Mouse (Mus musculus) MEL (cell line): ENCODE results near the gene Cmc1. TPM values are rescaled to one million over a fixed set of nuclear protein-coding genes. Genes with fewer than 3 reads are reported as not detected.
A peak's percentile ranks its signal among the peaks of the same experiment; 100 is the strongest.

Experiments used
- DNase-seq: peaks from one replicate; pipeline ENCODE4 v3.0.0; 2011; ENCODE audit warnings: low read depth, low spot score
- H3K27ac ChIP-seq: 2 replicates; pipeline ENCODE4 v1.5.1; 2012; ENCODE audit warnings: low read depth, mild to moderate bottlenecking, control low read depth, low read length, moderate library complexity; ENCODE audit not compliant: control insufficient read depth
- H3K27me3 ChIP-seq, 2 experiments: fragments of 150-350 bp in 1 of 2; sonication (generic) in 1 of 2; 2 replicates each; pipeline ENCODE4 v1.6.1; 2012; ENCODE audit warnings: low read length in 2 of 2, mild to moderate bottlenecking in 2 of 2, improper control_type of control experiment in 1 of 2, moderate library complexity in 1 of 2; ENCODE audit not compliant: insufficient read depth in 2 of 2, control insufficient read depth in 1 of 2
- H3K36me3 ChIP-seq, 2 experiments: 2 replicates each; pipeline ENCODE4 v1.6.1; 2012 to 2014; ENCODE audit warnings: low read length in 2 of 2, improper control_type of control experiment in 1 of 2, inconsistent platforms in 1 of 2, mild to moderate bottlenecking in 1 of 2; ENCODE audit not compliant: insufficient read depth in 2 of 2, control insufficient read depth in 1 of 2
- H3K4me1 ChIP-seq, 2 experiments: fragments of 150-350 bp in 1 of 2; sonication (generic) in 1 of 2; 2 replicates each; pipeline ENCODE4 v1.6.1; 2012; ENCODE audit warnings: low read length in 2 of 2, improper control_type of control experiment in 1 of 2, mild to moderate bottlenecking in 1 of 2; ENCODE audit not compliant: insufficient read depth in 2 of 2, control insufficient read depth in 1 of 2
- H3K4me3 ChIP-seq, 2 experiments: fragments of 150-350 bp in 1 of 2; sonication (generic) in 1 of 2; 2 replicates each; pipeline ENCODE4 v1.5.1; 2012; ENCODE audit warnings: low read depth in 2 of 2, low read length in 2 of 2, mild to moderate bottlenecking in 2 of 2, moderate library complexity in 2 of 2, control low read depth in 1 of 2, improper control_type of control experiment in 1 of 2; ENCODE audit not compliant: control insufficient read depth in 1 of 2, insufficient read depth in 1 of 2
- H3K79me2 ChIP-seq: 2 replicates; pipeline ENCODE4 v1.6.1; 2012; ENCODE audit warnings: mild to moderate bottlenecking, low read length, moderate library complexity; ENCODE audit not compliant: control insufficient read depth, poor library complexity, insufficient read depth
- H3K9ac ChIP-seq: 2 replicates; pipeline ENCODE4 v1.6.1; 2012; ENCODE audit warnings: low read depth, mild to moderate bottlenecking, control low read depth, low read length, moderate library complexity; ENCODE audit not compliant: control insufficient read depth, poor library complexity, severe bottlenecking
- H3K9me3 ChIP-seq: fragments of 150-350 bp; sonication (generic); replicated peaks from 2 replicates; pipeline ENCODE4 v1.6.1; 2012; ENCODE audit warnings: mild to moderate bottlenecking, low read length, improper control_type of control experiment, moderate library complexity; ENCODE audit not compliant: insufficient read depth
- BHLHE40 ChIP-seq: IDR thresholded peaks from 2 replicates; pipeline ENCODE4 v1.6.1; 2012; ENCODE audit warnings: low read depth, mild to moderate bottlenecking, inconsistent platforms, low read length, improper control_type of control experiment, borderline replicate concordance
- CHD2 ChIP-seq: IDR thresholded peaks from 2 replicates; pipeline ENCODE4 v1.6.1; 2011; ENCODE audit warnings: low read length, improper control_type of control experiment
- CTCF ChIP-seq, 3 experiments: IDR thresholded peaks in 2 of 3; conservative IDR thresholded peaks in 1 of 3; 2 replicates each; pipeline ENCODE4 v1.5.1; 2011 to 2012; ENCODE audit warnings: low read length in 3 of 3, low read depth in 2 of 3, mild to moderate bottlenecking in 2 of 3, improper control_type of control experiment in 1 of 3, inconsistent platforms in 1 of 3, mixed read lengths in 1 of 3, moderate library complexity in 1 of 3; ENCODE audit not compliant: control insufficient read depth in 1 of 3, insufficient read depth in 1 of 3, poor library complexity in 1 of 3, severe bottlenecking in 1 of 3
- E2F4 ChIP-seq: IDR thresholded peaks from 2 replicates; pipeline ENCODE4 v1.6.1; 2011; ENCODE audit warnings: low read depth, low read length, improper control_type of control experiment, borderline replicate concordance
- ELF1 ChIP-seq: IDR thresholded peaks from 2 replicates; pipeline ENCODE4 v1.6.1; 2014; ENCODE audit warnings: low read depth, mild to moderate bottlenecking, inconsistent platforms, low read length, improper control_type of control experiment, moderate library complexity
- EP300 ChIP-seq, 2 experiments: IDR thresholded peaks; 2 replicates each; pipeline ENCODE4 v1.6.1; 2011; ENCODE audit warnings: improper control_type of control experiment in 2 of 2, low read length in 2 of 2, low read depth in 1 of 2, mild to moderate bottlenecking in 1 of 2
- GATA1 ChIP-seq: IDR thresholded peaks from 2 replicates; pipeline ENCODE4 v1.6.1; 2011; ENCODE audit warnings: low read depth, low read length, improper control_type of control experiment
- HCFC1 ChIP-seq: IDR thresholded peaks from 2 replicates; pipeline ENCODE4 v1.6.1; 2012; ENCODE audit warnings: low read depth, mild to moderate bottlenecking, inconsistent platforms, low read length, improper control_type of control experiment, moderate library complexity
- JUND ChIP-seq: IDR thresholded peaks from 2 replicates; pipeline ENCODE4 v1.6.1; 2011; ENCODE audit warnings: low read depth, mild to moderate bottlenecking, improper control_type of control experiment, low read length
- KAT2A ChIP-seq: conservative IDR thresholded peaks from 2 replicates; pipeline ENCODE4 v1.6.1; 2012; ENCODE audit warnings: low read depth, low read length, improper control_type of control experiment, inconsistent platforms
- MAFK ChIP-seq: IDR thresholded peaks from 2 replicates; pipeline ENCODE4 v1.6.1; 2011; ENCODE audit warnings: low read depth, mild to moderate bottlenecking, low read length, improper control_type of control experiment, borderline replicate concordance
- MAZ ChIP-seq: IDR thresholded peaks from 2 replicates; pipeline ENCODE4 v1.6.1; 2012; ENCODE audit warnings: low read depth, mild to moderate bottlenecking, inconsistent platforms, low read length, improper control_type of control experiment
- MEF2A ChIP-seq: IDR thresholded peaks from 2 replicates; pipeline ENCODE4 v1.6.1; 2014; ENCODE audit warnings: low read depth, mild to moderate bottlenecking, inconsistent platforms, low read length, improper control_type of control experiment; ENCODE audit not compliant: poor library complexity, insufficient replicate concordance, severe bottlenecking; ENCODE audit errors: extremely low read depth
- NRF1 ChIP-seq: IDR thresholded peaks from 2 replicates; pipeline ENCODE4 v1.6.1; 2014; ENCODE audit warnings: low read depth, mild to moderate bottlenecking, inconsistent platforms, low read length, improper control_type of control experiment, moderate library complexity; ENCODE audit not compliant: poor library complexity, insufficient read depth, severe bottlenecking
- RAD21 ChIP-seq: IDR thresholded peaks from 2 replicates; pipeline ENCODE4 v1.6.1; 2011; ENCODE audit warnings: mild to moderate bottlenecking, low read depth, low read length, improper control_type of control experiment
- SIN3A ChIP-seq: IDR thresholded peaks from 2 replicates; pipeline ENCODE4 v1.6.1; 2012; ENCODE audit warnings: low read length, improper control_type of control experiment, inconsistent platforms
- SMC3 ChIP-seq: IDR thresholded peaks from 2 replicates; pipeline ENCODE4 v1.6.1; 2011; ENCODE audit warnings: low read depth, low read length, improper control_type of control experiment
- TBP ChIP-seq: IDR thresholded peaks from 2 replicates; pipeline ENCODE4 v1.8.0; 2011; ENCODE audit warnings: low read depth, low read length, improper control_type of control experiment
- TCF12 ChIP-seq: IDR thresholded peaks from 2 replicates; pipeline ENCODE4 v1.6.1; 2014; ENCODE audit warnings: low read depth, mild to moderate bottlenecking, inconsistent platforms, low read length, improper control_type of control experiment, moderate library complexity
- UBTF ChIP-seq: IDR thresholded peaks from 2 replicates; pipeline ENCODE4 v1.6.1; 2012; ENCODE audit warnings: low read depth, mild to moderate bottlenecking, inconsistent platforms, low read length, improper control_type of control experiment, moderate library complexity, borderline replicate concordance; ENCODE audit not compliant: insufficient read depth
- ZC3H11A ChIP-seq: IDR thresholded peaks from 2 replicates; pipeline ENCODE4 v1.6.1; 2012; ENCODE audit warnings: low read depth, mild to moderate bottlenecking, inconsistent platforms, low read length, improper control_type of control experiment
- ZMIZ1 ChIP-seq: IDR thresholded peaks from 2 replicates; pipeline ENCODE4 v1.6.1; 2012; ENCODE audit warnings: low read depth, mild to moderate bottlenecking, inconsistent platforms, low read length, improper control_type of control experiment, moderate library complexity
- polyA plus RNA-seq, 2 experiments: library from polyadenylated mRNA; stranded (reverse) in 1 of 2; unstranded in 1 of 2; fragments of >175 nt in 1 of 2; fragments of >200 nt in 1 of 2; gene quantifications; 2 replicates each; pipeline versions ENCODE4 v1.2.1 to v1.2.4; 2012; ENCODE audit warnings: low replicate concordance in 2 of 2, low read depth in 1 of 2; ENCODE audit not compliant: insufficient read length in 2 of 2, insufficient read depth in 1 of 2, missing spikeins in 1 of 2
- total RNA-seq: library from RNA; depleted of rRNA; stranded (reverse); fragments of 300-350 nt; gene quantifications from 2 replicates; pipeline ENCODE4 v1.2.3, GENCODE M21; 2012

Cmc1 gene
- total and polyA plus RNA-seq, 3 experiments: 35.9 to 36.0 TPM; not detected in 1

DNA sequence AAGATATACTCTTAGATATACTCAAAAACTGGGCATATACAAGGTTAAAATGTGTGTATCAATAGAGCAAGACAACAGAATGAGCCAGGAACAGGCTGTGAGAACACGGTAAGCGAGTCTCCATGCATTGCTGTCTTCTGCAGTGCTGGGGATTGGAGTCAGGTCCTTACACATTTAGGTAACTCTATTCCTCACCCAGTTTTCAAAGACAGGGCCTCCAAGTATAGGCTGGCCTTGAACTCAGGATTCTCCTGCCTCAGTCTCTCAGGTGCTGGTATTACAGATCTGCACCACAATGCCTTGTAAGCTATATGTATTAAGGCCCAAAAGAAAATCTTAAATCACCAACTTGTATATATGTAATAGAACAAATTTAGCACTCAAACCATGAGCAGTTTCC, 49.5 kb downstream of the Cmc1 start:
- Histone ChIP-seq H3K4me1 (no peaks in the 10 kb centered on the region), H3K9ac (no peak overlapping the region), H3K79me2 (no peaks in the 10 kb centered on the region; the same call in 1 of the 2 replicates), H3K9me3 (no peaks in the 10 kb centered on the region), H3K27me3 (no peaks in the 10 kb centered on the region), H3K36me3 (peaks cover 0 to 1% of the 10 kb centered on the region in 2 experiments; a peak in 1 of 4 replicates), H3K4me3 (no peak overlapping the region)
- DNase-seq: no peak
- TF ChIP-seq JUND (no peak), SMC3 (no peak), NRF1 (no peak), TCF12 (no peak), MAZ (no peak), BHLHE40 (no peak), ZMIZ1 (no peak), E2F4 (no peak), KAT2A (no peak), ELF1 (no peak), ZC3H11A (no peak), EP300 (IDR thresholded peaks at IDR 0.05; ENCODE audit: low read depth in 1 of 2, low read length in 2 of 2) (no peak), SIN3A (no peak)
- TF ChIP-seq, all 39 proteins: peak for 0
- no peak overlapping the region for H3K27ac ChIP-seq

DNA sequence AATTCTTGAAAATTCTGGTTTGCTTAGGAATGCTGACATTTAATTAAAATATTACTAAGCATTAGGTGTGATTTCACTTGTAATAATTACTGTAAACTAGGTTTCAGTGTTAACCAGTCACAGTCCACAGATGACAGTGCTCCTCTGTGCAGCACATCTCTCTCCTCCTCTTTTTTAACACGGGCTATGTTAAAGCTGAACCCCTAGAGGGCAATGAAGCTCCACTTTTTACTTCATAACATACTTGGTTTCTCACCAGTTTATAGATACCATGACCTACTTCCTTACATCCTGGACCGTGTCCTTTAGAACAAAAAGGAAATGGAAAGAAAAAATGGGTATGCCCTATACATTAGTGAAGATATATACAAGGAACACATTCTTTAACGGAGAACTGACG, 50.6 kb downstream of the Cmc1 start:
- no peak overlapping the region for H3K27ac ChIP-seq
- DNase-seq: peak; percentile 53
- no peak overlapping the region for H3K4me3 ChIP-seq
- TF ChIP-seq ZC3H11A: peak; percentile 49
- TF ChIP-seq RAD21: peak; percentile 73
- no peak for TF ChIP-seq MAFK
- TF ChIP-seq TBP: no peak
- TF ChIP-seq UBTF: no peak
- no peak for TF ChIP-seq HCFC1
- peak; percentile 60 for TF ChIP-seq SMC3
- no peak for TF ChIP-seq MEF2A
- TF ChIP-seq ELF1: no peak
- TF ChIP-seq MAZ: no peak
- no peak for TF ChIP-seq CHD2
- peak in 2 of 3 experiments; percentile 19 to 66; a peak in 3 of 6 replicates for TF ChIP-seq CTCF (IDR thresholded peaks at IDR 0.05 in 2 of 3, conservative IDR thresholded peaks at IDR 0.05 in 1 of 3; ENCODE audit: control insufficient read depth in 1 of 3, insufficient read depth in 1 of 3, low read depth in 2 of 3, low read length in 3 of 3, poor library complexity in 1 of 3, severe bottlenecking in 1 of 3)
- TF ChIP-seq GATA1: no peak
- TF ChIP-seq BHLHE40: no peak
- H3K9ac ChIP-seq: no peak overlapping the region
- H3K36me3 ChIP-seq: no peaks in the 10 kb centered on the region
- H3K4me1 ChIP-seq: no peaks in the 10 kb centered on the region
- no peaks in the 10 kb centered on the region for H3K27me3 ChIP-seq
- no peaks in the 10 kb centered on the region for H3K9me3 ChIP-seq
- no peaks in the 10 kb centered on the region; the same call in 1 of the 2 replicates for H3K79me2 ChIP-seq
